Mouse (Mus musculus) ES-Bruce4 (cell line): Measurements from ENCODE around the gene Cmc1.

ENCODE experiments used
- CTCF ChIP-seq: IDR thresholded peaks from one replicate; pipeline ENCODE4 v1.8.1; 2011; ENCODE audit warnings: low read depth, low read length
- EP300 ChIP-seq: IDR thresholded peaks from 2 replicates; pipeline ENCODE4 v1.6.1; 2011; ENCODE audit warnings: low read depth, low read length; ENCODE audit not compliant: insufficient read depth
- POLR2A ChIP-seq: IDR thresholded peaks from one replicate; pipeline ENCODE4 v1.8.1; 2011; ENCODE audit warnings: low read length; ENCODE audit not compliant: insufficient read depth

DNA sequence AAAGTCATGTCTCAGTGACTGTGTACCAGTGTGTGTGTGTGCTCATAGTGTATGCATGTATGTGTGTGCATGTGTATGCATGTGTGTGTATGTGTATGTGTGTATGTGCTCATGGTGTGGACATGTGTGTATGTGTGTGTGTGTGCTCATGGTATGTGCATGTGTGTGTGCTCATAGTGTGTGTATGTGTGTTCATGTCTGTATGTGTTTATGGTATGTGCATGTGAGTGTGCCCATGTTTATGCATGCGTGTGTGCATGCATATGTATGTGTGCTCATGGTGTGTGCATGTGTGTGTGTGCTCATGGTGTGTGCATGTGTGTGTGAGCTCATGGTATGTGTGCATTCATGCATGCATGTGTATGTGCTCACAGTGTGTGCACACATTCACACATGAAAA, 48.6 kb upstream of the Cmc1 start:
- no peak for TF ChIP-seq CTCF
- TF ChIP-seq POLR2A = no peak
- no peak for TF ChIP-seq EP300
